Mouse (Mus musculus) hindbrain, embryonic 13.5 days (tissue): ENCODE measurements around the gene Ranbp3l. TPM values are rescaled to one million over a fixed set of nuclear protein-coding genes. Genes with fewer than 3 reads are reported as not detected.

Experiments
- ATAC-seq: fragments of 200-750 bp; cut with Nextera tagmentation; 2 replicates; pipeline ENCODE4 v1.8.0; 2017; ENCODE audit warnings: moderate TSS enrichment; ENCODE audit not compliant: low FRiP score
- H3K27ac ChIP-seq: fragments of 300-500 bp; sonication (generic); 2 replicates; pipeline ENCODE4 v1.5.1; 2015; ENCODE audit warnings: inconsistent platforms, mild to moderate bottlenecking, moderate library complexity
- H3K27me3 ChIP-seq: fragments of 300-500 bp; sonication (generic); 2 replicates; pipeline ENCODE4 v1.6.1; 2015; ENCODE audit warnings: mild to moderate bottlenecking, inconsistent platforms
- H3K36me3 ChIP-seq: fragments of 300-500 bp; sonication (generic); 2 replicates; pipeline ENCODE4 v1.6.1; 2015; ENCODE audit warnings: mild to moderate bottlenecking, inconsistent platforms
- H3K4me1 ChIP-seq: fragments of 300-500 bp; sonication (generic); replicated peaks from 2 replicates; pipeline ENCODE4 v1.6.1; 2015; ENCODE audit warnings: inconsistent platforms
- H3K4me2 ChIP-seq: fragments of 300-500 bp; sonication (generic); 2 replicates; pipeline ENCODE4 v1.6.1; 2015; ENCODE audit warnings: inconsistent platforms, mild to moderate bottlenecking, moderate library complexity
- H3K4me3 ChIP-seq: fragments of 300-500 bp; sonication (generic); 2 replicates; pipeline ENCODE4 v1.5.1; 2015; ENCODE audit warnings: mild to moderate bottlenecking, inconsistent platforms
- H3K9ac ChIP-seq: fragments of 300-500 bp; sonication (generic); 2 replicates; pipeline ENCODE4 v1.6.1; 2015; ENCODE audit warnings: mild to moderate bottlenecking, inconsistent platforms
- H3K9me3 ChIP-seq: fragments of 300-500 bp; sonication (generic); 2 replicates; pipeline ENCODE4 v1.6.1; 2016; ENCODE audit warnings: inconsistent platforms
- WGBS: fragments of 180-500 bp; shearing (Covaris S2); methylation state at CpG from one replicate; pipeline ENCODE4 v1.1.7; 2015; 5-methylcytosine and 5-hydroxymethylcytosine counted together
- polyA plus RNA-seq: library from polyadenylated mRNA; unstranded; fragments of >200 nt; fragmentation: Nextera tagmentation; extraction: Ambion mirVana; gene quantifications from 2 replicates; pipeline ENCODE4 v1.2.1, GENCODE M21; 2015

The Ranbp3l gene
- polyA plus RNA-seq, 1 experiment from 2014 or later: 14.4 TPM

- 88% methylated on average over 9 of the region's 9 CpGs for WGBS
- H3K27ac ChIP-seq: no peak overlapping the region
- no peak overlapping the region for H3K9ac ChIP-seq
- H3K4me3 ChIP-seq: no peak overlapping the region
- no peak for ATAC-seq
- H3K36me3 ChIP-seq: peaks cover 63% of the 10 kb centered on the region
- H3K9me3 ChIP-seq: no peaks in the 10 kb centered on the region
- H3K27me3 ChIP-seq: no peaks in the 10 kb centered on the region
- no peak overlapping the region for H3K4me2 ChIP-seq
- H3K4me1 ChIP-seq: no peaks in the 10 kb centered on the region
Observed at GRCm38 (mm10) chr15:9113556-9113955, 145.8 kb downstream of the Ranbp3l start.

GRCm38 (mm10) chr15:9114131-9114530, 146.4 kb downstream of the Ranbp3l start:
- ATAC-seq: no peak
- Histone ChIP-seq H3K4me2 (no peak overlapping the region), H3K4me1 (no peaks in the 10 kb centered on the region), H3K9me3 (no peaks in the 10 kb centered on the region), H3K9ac (no peak overlapping the region), H3K27me3 (no peaks in the 10 kb centered on the region), H3K4me3 (no peak overlapping the region), H3K27ac (no peak overlapping the region), H3K36me3 (peaks cover 69% of the 10 kb centered on the region)
- WGBS: 87% methylated on average over 4 of the region's 4 CpGs

- no peaks in the 10 kb centered on the region for H3K9me3 ChIP-seq
- no peak for ATAC-seq
- H3K4me2 ChIP-seq: no peak overlapping the region
- peaks cover 70% of the 10 kb centered on the region for H3K36me3 ChIP-seq
- H3K4me1 ChIP-seq: no peaks in the 10 kb centered on the region
- H3K9ac ChIP-seq: no peak overlapping the region
- WGBS: 80% methylated on average over 5 of the region's 5 CpGs
- no peak overlapping the region for H3K4me3 ChIP-seq
- no peaks in the 10 kb centered on the region for H3K27me3 ChIP-seq
- H3K27ac ChIP-seq: no peak overlapping the region
Observed at GRCm38 (mm10) chr15:9114599-9114998, 146.8 kb downstream of the Ranbp3l start.

Other genes starting within 250 kb of the Ranbp3l start
- gene Nadk2, start 103.3 kb downstream of the Ranbp3l start, polyA plus RNA-seq: 30.9 and 32.2 TPM in 2 replicates
- 3.8 and 6.0 TPM in 2 replicates for gene Lmbrd2, start 172.6 kb downstream of the Ranbp3l start, polyA plus RNA-seq
- 26.0 and 27.9 TPM in 2 replicates for gene Skp2, start 187.5 kb downstream of the Ranbp3l start, polyA plus RNA-seq